Mouse (Mus musculus) layer of hippocampus, postnatal 25 days (tissue): ENCODE measurements around the gene Gpr108. TPM values are rescaled to one million over a fixed set of nuclear protein-coding genes. Genes with fewer than 3 reads are reported as not detected.

Experiments
- DNase-seq, 2 experiments: peaks; one replicate each; pipeline ENCODE4 v3.0.0; 2022; ENCODE audit warnings: mixed read lengths in 2 of 2, low spot score in 1 of 2; ENCODE audit errors: extremely low spot score in 1 of 2
- total RNA-seq, 2 experiments: library from RNA; stranded (reverse); gene quantifications; 2 replicates each; pipeline ENCODE4 v1.2.3; 2021

The Gpr108 gene
- total RNA-seq, 2 experiments from 2014 or later = 20.4 to 23.3 TPM

- no peak for DNase-seq
These were observed 26.4 kb upstream of the Gpr108 start for GRCm38 (mm10) chr17:57274686-57275085.

- DNase-seq = no peak
These were observed 25.6 kb upstream of the Gpr108 start for GRCm38 (mm10) chr17:57273846-57274245.

GRCm38 (mm10) chr17:57271301-57271700, 23.1 kb upstream of the Gpr108 start:
- no peak for DNase-seq

- DNase-seq = no peak
These were observed 19.4 kb upstream of the Gpr108 start for GRCm38 (mm10) chr17:57267556-57268126.

- no peak for DNase-seq
These were observed 17.0 kb upstream of the Gpr108 start for GRCm38 (mm10) chr17:57264972-57265945.

DNA sequence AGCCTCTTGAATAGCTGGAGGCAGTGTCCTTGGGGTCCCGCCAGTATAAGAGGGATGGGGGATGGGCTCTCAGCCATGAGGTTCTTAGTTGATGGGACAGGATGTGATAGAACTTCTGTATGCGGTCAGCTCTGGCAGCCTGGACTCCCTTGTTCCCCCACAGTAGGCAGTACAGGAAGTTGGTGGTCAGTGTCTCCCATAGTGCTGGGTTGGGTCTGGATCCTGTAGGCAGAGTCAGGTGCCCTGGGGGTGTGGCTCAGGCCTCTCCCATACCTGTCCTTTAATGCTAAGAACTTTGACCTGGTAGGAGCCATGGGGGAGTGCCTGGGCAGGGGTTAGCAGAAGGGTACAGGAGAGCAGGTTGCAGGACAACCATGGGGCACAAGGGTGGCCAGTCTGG, 15.9 kb upstream of the Gpr108 start:
- no peak for DNase-seq

GRCm38 (mm10) chr17:57262901-57263550, 14.8 kb upstream of the Gpr108 start:
- DNase-seq = no peak

DNA sequence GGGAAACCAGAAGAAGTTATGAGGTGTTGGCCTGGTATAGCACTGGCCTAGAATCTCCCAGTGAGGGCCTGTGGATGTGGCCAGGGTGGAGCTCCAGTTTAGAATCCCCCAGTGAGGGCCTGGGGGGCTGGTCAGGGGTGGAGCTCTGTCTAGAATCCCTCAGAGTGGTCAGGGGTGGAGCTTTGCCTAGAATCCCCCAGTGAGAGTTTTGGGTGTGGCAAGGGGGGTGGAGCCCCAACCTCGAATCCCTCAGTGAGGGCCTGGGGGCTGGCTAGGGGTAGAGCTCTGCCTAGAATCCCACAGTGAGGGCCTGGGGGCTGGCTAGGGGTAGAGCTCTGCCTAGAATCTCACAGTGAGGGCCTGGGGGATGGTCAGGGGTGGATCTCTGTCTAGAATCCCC, 13.6 kb upstream of the Gpr108 start:
- no peak for DNase-seq

GRCm38 (mm10) chr17:57261286-57261685, 13.0 kb upstream of the Gpr108 start:
- no peak for DNase-seq

GRCm38 (mm10) chr17:57260351-57260750, 12.1 kb upstream of the Gpr108 start:
- no peak for DNase-seq

- DNase-seq = no peak
These were observed 11.5 kb upstream of the Gpr108 start for GRCm38 (mm10) chr17:57259742-57260141.

DNA sequence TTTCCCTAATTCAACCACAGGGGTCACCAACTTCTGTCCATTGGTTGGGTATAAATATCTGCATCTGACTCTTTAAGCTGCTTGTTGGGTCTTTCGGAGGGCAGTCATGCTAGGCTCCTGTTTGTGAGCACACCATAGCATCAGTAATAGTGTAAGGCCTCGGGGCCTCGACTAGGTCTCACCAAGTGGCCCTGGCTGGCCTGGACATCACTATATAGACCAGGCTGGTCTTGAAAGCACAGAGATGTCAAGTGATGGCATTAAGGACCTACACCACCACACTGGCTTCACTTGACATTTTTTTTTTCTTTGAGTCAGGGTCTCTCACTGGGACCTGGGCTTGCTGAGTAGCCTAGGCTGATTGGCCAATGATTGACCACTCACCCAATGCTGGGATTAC, 9.9 kb upstream of the Gpr108 start:
- no peak for DNase-seq

- no peak for DNase-seq
These were observed 8.8 kb upstream of the Gpr108 start for GRCm38 (mm10) chr17:57256921-57257485.

- no peak for DNase-seq
These were observed 7.1 kb upstream of the Gpr108 start for GRCm38 (mm10) chr17:57255354-57255753.

DNA sequence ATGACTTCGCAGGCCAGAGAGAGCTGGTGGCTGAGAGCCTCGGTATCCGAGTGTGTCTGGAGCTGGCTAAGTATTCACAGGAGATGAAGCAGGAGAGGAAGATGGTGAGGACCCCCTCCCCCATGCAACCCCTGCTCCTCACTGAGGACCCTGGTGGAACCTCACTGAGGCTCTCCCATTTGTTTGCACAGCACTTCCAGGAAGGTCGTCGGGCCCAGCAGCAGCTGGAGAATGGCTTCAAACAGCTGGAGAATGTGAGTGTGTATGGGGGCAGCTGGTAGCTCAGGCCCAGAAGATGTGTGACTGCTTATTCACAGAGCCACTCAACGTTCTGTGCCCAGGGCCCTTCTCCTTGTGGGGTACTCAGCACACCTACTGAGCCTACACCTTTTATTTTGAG, 5.1 kb upstream of the Gpr108 start:
- no peak for DNase-seq

- no peak for DNase-seq
These were observed 3.2 kb upstream of the Gpr108 start for GRCm38 (mm10) chr17:57251431-57251830.

DNA sequence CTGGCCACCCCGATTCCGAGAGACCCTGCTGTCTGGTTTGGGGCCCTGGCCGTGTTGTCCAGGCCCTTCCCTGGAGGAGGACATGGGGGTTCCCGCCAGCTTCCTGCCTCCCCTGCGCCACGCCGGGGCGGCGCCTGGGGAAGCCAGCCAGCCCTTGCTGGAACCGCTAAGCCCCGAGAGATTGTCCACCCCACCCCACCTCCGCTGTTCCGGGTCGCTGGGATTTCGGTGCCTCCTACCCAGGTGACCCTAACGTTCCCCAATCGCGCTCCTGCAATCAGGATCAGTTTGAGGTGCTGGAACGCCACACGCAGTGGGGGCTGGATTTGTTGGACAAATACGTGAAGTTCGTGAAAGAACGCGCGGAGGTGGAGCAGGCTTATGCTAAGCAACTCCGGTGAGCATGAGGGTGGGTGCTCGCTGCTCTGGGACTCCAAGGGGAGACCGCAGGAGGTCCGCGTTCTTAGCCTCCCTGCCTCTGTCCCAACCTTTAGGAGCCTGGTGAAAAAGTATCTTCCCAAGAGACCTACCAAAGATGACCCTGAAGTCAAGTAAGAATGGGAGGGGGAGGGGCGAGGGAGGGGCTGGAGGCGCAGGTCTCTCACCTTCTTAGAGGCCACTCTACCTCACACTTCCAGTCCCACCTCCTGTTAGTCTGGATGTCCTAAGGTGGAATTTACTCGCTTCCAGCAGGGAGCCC, 2.4 kb upstream of the Gpr108 start:
- no peak for DNase-seq

GRCm38 (mm10) chr17:57249186-57250181, 1.2 kb upstream of the Gpr108 start, which contains the start of gene Trip10:
Gene Trip10 (plus strand): TSS chr17:57249455.
- peak; percentile 79 to 87 for DNase-seq

DNA sequence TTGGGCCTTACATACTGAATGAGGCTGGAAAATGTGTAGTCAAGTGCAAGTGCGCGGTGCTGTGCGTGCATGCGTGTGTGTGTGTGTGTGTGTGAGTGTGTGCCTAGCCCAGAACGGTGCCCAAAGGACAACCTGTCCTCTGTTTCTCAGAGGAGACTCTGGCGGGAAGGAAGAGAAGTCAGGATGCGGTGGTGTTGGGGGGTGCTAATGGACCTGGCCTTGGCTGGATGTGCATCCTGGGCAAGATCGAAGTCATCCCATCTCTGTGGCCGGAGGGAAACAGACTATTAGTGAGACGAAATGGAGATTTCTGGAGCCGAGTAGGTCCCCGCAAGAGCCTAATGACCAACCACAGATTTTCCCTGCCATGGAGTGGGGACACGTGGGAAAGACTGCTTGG, 525 bp upstream of the Gpr108 start:
- DNase-seq = no peak
